Mouse (Mus musculus) left cerebral cortex, postnatal 14 days (tissue): ENCODE data around the gene Ankrd13a. TPM values are rescaled to one million over a fixed set of nuclear protein-coding genes. Genes with fewer than 3 reads are reported as not detected.

ENCODE experiments used
- DNase-seq, 2 experiments: peaks; one replicate each; pipeline ENCODE4 v3.0.0; 2021 to 2022; ENCODE audit warnings: low spot score in 2 of 2, mixed read lengths in 1 of 2
- intact Hi-C: fragments of 180-260 bp; cut with DNase I; formaldehyde crosslinking; loops from one replicate; pipeline ENCODE4 v1.15.1; 2025
- total RNA-seq, 2 experiments: library from RNA; stranded (reverse); gene quantifications; 2 replicates each; pipeline ENCODE4 v1.2.3; 2021

The Ankrd13a gene
- total RNA-seq, 2 experiments from 2014 or later = 33.6 to 34.8 TPM

GRCm38 (mm10) chr5:114761980-114762379, 12.5 kb upstream of the Ankrd13a start:
- no peak for DNase-seq

GRCm38 (mm10) chr5:114764812-114765735, 9.4 kb upstream of the Ankrd13a start:
- no peak for DNase-seq
- intact Hi-C loops = no loop called here

More at GRCm38 (mm10) chr5:114761980-114762379, 12.5 kb upstream of the Ankrd13a start:
- intact Hi-C loops = no loop called here

- intact Hi-C loops = no loop called here
- no peak for DNase-seq
Measured at GRCm38 (mm10) chr5:114766686-114767085, 7.8 kb upstream of the Ankrd13a start.

- DNase-seq = no peak
- intact Hi-C loops = no loop called here
Measured at GRCm38 (mm10) chr5:114767185-114767584, 7.3 kb upstream of the Ankrd13a start.

GRCm38 (mm10) chr5:114769786-114770185, 4.7 kb upstream of the Ankrd13a start:
- no peak for DNase-seq
- intact Hi-C loops = no loop called here

- DNase-seq = no peak
- intact Hi-C loops = no loop called here
Measured at GRCm38 (mm10) chr5:114771796-114772195, 2.7 kb upstream of the Ankrd13a start.

GRCm38 (mm10) chr5:114772456-114773203, 1.8 kb upstream of the Ankrd13a start:
- intact Hi-C loops = no loop called here
- DNase-seq = no peak

- DNase-seq = peak; percentile 97 to 98
- intact Hi-C loops = no loop called here
Measured at GRCm38 (mm10) chr5:114773211-114773710, 1.2 kb upstream of the Ankrd13a start.

GRCm38 (mm10) chr5:114773780-114774179, 697 bp upstream of the Ankrd13a start:
- intact Hi-C loops = no loop called here
- DNase-seq = no peak

GRCm38 (mm10) chr5:114775056-114775979, 841 bp downstream of the Ankrd13a start, which contains the start of gene Git2:
Gene Git2 (minus strand): TSS chr5:114775517.
- DNase-seq = peak in 1 of 2 experiments; percentile 59

GRCm38 (mm10) chr5:114776174-114776573, 1.7 kb downstream of the Ankrd13a start:
- DNase-seq = no peak
- intact Hi-C loops = no loop called here

More at GRCm38 (mm10) chr5:114775056-114775979, 841 bp downstream of the Ankrd13a start, which contains the start of gene Git2:
- intact Hi-C loops = no loop called here

GRCm38 (mm10) chr5:114779956-114780489, 5.5 kb downstream of the Ankrd13a start:
- intact Hi-C loops = no loop called here
- no peak for DNase-seq

- DNase-seq = no peak
- intact Hi-C loops = no loop called here
Measured at GRCm38 (mm10) chr5:114780912-114781311, 6.4 kb downstream of the Ankrd13a start.

- DNase-seq = no peak
- intact Hi-C loops = no loop called here
Measured at GRCm38 (mm10) chr5:114782991-114783390, 8.5 kb downstream of the Ankrd13a start.

- DNase-seq = no peak
- intact Hi-C loops = no loop called here
Measured at GRCm38 (mm10) chr5:114783405-114784163, 9.1 kb downstream of the Ankrd13a start.

- no peak for DNase-seq
- intact Hi-C loops = no loop called here
Measured at GRCm38 (mm10) chr5:114784622-114785165, 10.2 kb downstream of the Ankrd13a start.

- intact Hi-C loops = no loop called here
- DNase-seq = no peak
Measured at GRCm38 (mm10) chr5:114785196-114785595, 10.7 kb downstream of the Ankrd13a start.

GRCm38 (mm10) chr5:114793317-114793716, 18.8 kb downstream of the Ankrd13a start:
- DNase-seq = no peak
- intact Hi-C loops = no loop called here
